Mouse (Mus musculus) regulatory T cell (primary cell): ENCODE measurements around the gene Frmd6.

Experiments
- in situ Hi-C: fragments of 300-600 bp; cut with MboI, MseI; formaldehyde crosslinking; loops from one replicate; pipeline ENCODE4 v1.15.1; 2025; ENCODE audit warnings: high pct_unique_total_duplicates

The Frmd6 gene

DNA sequence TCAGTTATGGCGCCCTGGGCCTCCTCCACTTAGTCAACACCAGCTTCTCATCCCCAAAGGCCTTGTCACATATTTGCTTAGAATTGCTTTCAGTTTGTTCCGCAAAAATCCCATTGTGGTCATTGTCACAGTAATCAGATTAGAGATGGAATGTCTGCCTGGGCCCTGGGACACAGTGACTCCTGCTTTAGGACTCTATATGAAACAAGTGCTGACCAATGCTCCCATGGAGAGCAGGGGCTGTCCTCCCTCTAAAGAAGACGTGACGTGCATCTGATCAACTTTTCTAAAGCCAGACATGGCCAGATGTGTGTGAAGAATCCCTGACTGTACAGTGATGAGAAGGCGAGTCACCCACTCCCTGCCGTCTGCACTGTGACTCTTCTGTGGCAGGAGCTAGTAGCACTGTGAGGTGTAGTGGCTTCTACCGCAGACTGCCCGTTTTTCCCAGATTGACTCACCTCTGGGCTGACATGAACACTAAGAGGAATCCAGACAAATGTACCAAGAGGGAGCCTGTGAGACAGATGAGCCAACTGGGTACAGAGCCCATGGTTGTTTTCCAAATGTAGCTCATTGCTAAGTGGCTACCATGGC lies 65.7 kb downstream of the Frmd6 start:
- in situ Hi-C loops: no loop called here

DNA sequence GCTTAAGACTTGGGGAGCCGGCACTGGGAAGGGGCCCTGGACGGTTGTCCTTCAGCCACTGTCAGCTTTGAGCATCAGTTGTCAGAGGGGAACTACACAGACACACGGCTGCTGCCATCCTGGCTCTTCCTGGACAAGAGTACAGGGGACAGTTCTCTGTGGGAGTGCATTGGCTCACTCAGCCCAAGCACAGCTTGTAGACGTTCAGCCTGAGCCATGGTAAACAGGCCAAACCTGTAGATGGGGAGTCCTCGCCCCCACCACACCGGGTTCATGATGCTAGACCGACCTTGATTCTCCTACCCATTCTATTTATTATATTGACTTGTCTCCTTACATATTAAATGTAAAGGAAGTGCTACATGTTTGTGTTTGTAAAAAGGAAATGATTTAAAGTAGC lies 70.0 kb downstream of the Frmd6 start:
- in situ Hi-C loops: no loop called here

DNA sequence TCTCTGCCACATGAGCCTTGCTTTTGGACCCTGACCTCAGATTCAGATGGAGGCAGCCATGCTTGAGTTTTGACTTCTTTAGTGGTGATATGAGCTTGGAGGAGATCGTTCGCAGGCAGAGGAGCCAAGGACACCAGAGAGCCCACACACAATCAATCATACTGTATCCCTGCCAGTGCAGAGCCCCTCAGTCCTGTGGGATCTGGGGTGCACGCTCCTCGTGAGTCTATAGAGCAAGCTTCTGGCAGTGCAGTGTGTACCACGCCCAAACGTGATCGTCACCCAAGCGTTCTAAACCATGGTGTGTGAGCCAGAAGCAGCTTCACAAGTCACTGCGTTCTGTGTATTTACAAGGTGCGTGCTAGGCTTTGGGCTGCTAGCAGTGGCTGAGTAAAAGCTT lies 70.8 kb downstream of the Frmd6 start:
- in situ Hi-C loops: no loop called here

DNA sequence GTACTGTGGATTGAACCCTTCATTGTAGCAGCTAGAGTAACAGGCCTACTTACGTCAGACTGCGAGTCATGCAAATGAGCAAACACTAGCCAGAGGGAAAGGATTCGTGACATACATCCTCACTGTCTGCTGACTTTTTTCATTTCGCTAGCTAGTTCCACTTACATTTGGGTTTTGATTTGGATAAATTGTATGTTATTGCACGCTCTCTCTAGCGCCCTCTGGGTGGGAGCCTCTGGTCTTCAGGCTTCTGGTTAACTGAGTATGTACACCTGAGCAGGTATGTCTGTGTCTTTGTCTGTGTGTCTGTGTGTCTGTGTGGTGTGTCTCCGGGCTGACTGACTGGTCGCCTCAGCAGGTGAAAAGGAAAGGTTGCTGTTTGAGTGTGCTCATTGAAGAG lies 72.1 kb downstream of the Frmd6 start:
- in situ Hi-C loops: no loop called here

DNA sequence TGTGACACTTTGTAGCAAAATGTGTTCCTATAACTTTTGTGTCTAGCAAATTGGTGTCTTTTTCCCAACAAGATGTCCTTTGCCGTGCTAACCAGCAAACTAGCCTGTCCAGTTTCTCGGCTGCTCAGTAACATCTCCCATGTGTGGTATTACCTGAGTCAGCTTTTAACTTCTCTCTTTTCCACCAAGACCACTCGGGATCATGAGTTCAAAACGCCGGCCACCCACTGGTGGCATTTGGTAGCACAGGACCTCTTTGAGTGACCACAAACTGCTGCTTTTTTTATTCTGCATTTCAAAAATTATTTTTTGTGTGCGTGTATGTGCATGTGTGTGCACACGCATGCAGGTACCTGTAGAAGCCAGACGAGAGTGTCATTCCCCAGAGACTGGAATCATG lies 73.1 kb downstream of the Frmd6 start:
- in situ Hi-C loops: no loop called here

DNA sequence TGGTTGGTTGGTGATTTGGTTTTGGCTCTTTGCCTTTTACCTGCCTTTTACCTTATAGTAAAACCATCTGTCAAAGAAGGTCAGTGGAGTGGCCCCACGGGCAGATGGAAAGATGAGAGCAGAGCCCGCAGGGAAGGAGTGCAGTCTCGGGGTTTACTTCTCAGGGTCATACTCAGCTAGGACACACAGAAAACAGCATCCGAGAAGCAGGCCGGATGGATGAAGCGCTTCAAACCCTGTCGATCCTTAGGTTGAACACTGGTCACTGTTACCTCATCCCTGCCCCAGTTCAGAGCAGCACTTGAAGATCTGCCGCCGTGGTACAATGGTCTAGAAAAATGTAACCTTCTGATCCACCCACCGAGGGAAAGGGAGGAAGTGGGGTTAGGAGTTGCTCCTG lies 79.2 kb downstream of the Frmd6 start:
- in situ Hi-C loops: loop anchor here (10.0 kb wide), 1 partner anchor 540 kb away; no protein-coding TSS in a partner anchor

DNA sequence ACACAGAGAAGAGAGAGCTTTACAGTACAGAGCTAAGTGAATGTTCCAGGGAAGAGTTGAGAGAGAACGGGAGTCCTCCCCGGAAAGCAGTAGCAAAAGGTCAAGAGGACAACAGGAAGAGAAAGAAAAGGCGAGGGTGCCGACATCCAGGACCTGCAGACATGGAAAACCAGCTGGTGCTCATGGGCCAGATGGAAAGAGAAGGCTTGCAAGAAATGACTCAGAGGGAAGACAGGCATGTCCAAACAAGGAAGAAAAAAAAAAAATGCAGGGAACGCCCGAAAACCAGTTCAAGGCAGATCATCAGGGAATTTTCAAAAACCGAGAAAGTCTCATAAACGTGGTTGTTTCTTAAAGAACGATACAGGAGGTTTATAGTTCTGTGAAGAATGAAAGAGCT lies 81.6 kb downstream of the Frmd6 start:
- in situ Hi-C loops: loop anchor here (5.0 to 10.0 kb wide), 3 partner anchors 70 to 542 kb away; no protein-coding TSS in a partner anchor

DNA sequence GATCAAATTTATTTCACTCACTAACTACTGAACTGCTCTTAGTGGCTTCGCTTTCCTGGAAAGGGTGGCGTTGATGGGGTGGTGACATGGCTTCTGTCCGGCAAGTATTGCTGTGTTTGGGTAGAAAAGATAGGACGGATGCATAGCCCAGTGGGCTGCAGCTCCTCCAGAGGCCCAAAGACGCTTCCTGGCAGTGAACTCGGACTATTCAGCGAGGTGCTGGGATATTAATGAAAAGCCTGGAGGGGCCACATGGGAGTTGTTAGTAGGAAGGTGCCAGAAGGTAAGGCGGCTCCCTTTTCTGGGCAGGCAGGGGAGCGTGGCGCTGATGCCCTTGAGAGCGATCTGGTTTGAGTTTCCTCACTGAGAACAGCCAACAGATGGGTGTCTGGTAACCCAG lies 82.3 kb downstream of the Frmd6 start:
- in situ Hi-C loops: loop anchor here (5.0 to 10.0 kb wide), 3 partner anchors 70 to 543 kb away; no protein-coding TSS in a partner anchor

DNA sequence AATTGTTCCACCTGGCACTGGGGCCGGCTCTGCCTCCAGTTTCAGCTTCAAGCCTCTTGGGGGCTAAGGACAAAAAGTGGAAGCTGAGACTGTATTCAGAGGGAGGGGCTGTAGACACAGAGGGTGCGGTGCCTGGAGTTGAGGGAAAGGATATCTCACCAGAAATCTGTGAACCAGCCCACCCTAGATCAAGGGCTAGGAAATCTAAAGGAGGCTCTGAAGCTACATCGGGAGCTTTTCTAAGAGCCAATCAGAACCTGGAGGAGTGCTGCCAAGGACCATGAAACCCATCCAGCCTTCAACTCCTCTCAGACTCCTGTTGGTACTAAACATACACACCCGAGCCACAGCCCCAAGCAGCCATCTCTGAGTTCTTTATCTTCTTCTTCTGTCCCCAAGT lies 82.8 kb downstream of the Frmd6 start:
- in situ Hi-C loops: loop anchor here (5.0 to 10.0 kb wide), 3 partner anchors 71 to 543 kb away; no protein-coding TSS in a partner anchor

DNA sequence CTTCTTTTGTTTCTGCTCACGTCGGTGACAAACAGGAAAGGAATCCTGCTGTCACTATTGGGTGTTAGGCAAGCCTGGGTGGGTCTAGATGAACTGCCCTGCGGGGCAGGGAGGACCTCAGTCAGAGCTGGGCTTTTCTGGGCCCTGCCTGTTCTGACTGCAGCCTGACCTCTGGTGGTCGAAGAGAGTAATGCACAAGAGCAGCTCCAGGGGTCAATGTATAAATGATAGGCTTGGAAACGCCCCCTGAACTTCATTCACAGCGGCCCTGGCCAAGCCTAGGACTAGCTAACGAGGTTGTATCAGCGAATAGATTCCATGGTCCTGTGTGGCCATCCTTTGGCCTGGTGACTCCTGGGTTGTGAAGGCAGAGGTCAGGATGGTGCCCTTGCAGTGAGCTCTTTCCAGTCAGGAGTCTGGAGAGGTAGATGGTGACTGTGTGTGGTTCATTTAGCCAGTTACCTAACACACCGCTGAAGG lies 85.0 kb downstream of the Frmd6 start:
- in situ Hi-C loops: no loop called here

DNA sequence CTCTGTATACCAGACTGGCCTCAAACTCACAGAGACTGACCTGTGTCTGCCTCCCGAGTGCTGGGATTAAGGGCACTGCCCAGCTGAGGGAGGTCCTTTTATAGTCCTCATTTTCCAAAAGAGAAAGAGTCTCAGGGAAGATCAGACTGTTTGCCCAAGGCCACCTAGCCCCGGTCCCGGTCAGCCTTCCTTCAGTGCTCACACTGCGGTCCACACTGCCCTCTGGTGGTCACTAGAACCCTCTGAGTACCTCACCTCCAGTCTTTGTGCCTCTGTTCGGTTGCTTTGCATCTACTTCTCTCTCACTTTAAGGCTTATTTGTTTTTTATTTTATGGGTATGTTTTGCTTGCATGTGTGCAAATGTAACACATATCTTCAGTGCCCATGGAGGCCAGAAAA lies 85.7 kb downstream of the Frmd6 start:
- in situ Hi-C loops: no loop called here

DNA sequence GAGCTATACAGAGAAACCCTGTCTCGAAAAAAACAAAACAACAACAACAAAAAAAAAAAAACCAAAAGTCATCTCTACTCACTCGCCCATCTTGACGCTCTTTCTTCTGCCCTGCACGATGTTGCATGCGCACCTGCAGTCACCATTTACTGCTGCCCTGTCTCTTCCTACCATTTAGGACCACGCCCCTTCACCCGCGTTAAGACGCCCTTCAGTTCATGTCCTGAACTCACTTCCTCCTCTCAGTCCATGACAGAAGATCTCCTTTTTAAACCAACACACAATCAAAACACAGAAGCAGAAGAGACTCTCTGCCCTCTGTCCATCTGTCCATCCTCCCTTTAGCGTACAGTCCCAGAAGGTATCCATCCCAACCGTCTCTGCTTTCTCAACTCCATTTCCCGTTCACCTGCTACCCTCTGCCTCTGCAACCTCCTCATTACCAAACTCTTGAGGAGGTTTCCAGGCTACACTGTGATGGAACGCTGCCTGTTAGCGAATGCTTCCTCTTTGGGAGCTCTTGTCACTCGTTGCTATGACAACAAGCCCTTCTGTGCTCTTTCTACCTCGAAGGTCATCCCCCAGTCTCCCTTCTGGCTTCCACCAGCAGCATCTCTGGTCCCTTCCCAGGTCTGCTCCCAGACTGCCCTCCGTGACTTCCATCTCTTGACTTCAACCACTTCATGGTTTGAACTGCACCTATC lies 86.5 kb downstream of the Frmd6 start:
- in situ Hi-C loops: no loop called here

DNA sequence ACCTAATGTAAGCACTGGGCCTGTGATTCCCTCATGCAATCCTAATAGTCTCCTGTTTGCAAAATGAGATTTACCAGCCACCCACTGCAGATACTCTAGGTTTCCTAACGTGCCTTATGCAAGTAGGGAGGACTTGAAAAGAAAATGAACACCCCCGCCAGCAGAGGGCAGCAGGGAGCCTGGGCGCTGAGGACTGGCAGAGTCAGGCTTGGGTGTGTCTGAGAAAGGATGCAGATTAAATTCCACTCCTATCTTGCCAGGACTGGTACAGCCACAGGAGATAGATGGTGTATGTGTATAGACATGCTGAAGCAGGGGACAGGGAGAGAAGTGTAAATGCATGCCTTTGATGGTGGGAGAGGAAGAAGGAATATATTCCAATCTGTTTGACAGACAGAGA lies 88.1 kb downstream of the Frmd6 start:
- in situ Hi-C loops: no loop called here

DNA sequence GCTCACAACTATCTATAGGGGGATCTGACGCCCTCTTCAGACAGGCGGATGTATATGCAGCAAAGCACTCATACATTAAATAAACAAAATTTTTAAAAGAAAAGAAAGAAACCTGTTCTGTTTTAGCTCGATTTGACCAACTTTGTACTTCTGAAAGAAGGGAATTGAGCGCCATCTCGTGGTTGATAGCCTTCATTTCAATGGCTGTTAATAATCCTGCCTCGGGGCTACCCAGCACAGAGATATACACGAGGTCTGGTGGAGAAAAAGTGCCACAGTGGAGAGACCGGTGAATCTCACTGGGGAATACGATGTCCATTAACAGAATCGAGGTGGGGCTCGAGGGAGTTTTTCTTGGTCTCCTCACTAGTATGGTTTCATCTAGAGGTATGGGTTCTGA lies 89.1 kb downstream of the Frmd6 start:
- in situ Hi-C loops: no loop called here

DNA sequence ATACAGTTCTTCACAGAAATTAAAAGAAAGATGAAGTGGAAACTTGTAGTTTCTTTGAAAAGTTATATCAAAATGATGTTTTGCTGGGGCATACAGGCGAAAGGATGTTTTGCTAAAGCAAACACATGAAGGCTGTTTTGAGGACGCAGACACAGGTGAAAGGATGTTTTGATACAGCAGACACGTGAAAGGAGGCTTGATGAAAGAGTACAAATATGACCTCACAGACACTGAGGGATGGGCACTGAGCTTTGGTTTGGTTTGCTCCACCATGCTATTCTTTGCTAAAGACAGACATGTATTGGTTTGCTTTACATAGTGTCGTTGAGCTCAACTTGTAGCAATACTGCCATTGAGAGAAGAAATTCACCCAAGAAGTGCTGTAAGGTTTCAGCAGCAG lies 104.5 kb downstream of the Frmd6 start:
- in situ Hi-C loops: no loop called here

DNA sequence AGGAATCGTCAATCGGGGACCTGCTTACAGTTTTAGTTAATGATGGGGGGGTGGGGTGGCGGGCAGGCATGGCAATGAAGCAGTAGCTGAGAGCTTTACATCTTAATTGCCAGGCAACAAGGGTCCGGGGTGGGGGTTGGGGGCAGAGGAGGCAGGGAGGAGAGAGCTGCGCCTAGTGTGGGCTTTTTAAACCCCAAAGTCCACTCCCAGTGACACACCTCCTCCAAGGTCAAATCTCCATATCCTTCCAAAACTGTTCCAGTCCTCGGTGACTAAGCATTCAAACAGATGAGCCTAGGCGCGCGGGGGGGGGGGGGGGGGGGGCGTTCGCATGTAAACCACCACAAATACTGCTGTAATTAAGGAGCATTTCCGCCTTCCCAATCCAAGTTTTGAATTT lies 111.8 kb downstream of the Frmd6 start:
- in situ Hi-C loops: no loop called here

DNA sequence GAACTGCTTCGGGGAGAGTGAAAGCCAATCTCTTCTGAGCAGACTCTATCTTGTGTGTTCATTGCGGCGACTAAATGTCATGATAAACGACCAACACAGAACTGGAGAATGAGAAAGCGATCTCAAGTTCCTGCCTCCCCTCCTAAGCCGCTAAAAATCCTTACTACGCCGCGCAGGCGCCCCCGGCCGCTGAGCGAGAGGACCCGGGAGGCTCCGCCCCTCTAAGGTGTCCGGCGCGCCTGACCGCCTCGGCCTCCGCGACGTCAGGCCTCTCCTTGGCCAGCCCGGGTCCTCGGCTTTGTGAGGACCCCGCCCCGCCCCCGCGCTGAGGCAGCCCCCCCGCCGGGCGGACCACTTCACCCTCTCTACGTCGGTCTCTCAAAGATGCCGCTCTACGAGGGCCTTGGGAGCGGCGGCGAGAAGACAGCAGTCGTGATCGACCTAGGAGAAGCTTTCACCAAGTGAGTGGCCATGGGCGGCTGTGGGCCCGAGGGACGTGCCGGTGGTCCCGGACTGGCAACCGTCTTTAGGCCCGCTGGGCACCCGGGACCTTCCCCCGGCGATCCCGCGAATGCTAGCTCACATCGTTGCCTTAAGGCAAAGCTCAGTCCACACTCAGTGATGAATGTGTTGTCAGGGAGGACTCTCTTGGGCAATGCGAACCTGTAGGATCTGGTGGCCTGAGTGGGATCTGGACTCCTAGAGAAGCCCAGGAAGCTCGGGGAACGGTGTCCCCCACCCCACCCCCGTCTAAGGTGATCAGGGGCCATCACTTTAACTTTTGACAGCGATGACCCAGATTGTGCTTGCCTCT lies 112.5 kb downstream of the Frmd6 start, which contains the start of gene Actr10:
Gene Actr10, plus strand, starts transcription at position 287 of the 814 bp plus-strand sequence.
- in situ Hi-C loops: no loop called here

DNA sequence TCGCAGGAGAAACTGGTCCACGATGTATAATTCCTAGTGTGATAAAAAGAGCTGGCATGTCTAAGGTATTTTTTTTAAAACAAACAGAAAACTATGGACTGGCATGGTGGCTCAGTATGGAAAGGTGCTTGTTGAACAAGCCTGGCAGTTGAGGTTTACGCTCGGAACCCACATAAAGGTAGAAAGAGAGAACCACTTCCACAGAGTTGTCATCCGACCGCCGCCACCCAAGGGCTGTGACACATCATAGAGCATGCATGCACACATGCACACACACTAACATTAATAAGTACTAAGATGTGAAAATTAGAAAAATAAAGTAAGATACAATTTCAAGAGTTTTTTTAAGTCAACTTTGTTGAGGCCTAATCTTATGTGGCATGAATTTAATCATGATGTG lies 115.5 kb downstream of the Frmd6 start:
- in situ Hi-C loops: no loop called here

DNA sequence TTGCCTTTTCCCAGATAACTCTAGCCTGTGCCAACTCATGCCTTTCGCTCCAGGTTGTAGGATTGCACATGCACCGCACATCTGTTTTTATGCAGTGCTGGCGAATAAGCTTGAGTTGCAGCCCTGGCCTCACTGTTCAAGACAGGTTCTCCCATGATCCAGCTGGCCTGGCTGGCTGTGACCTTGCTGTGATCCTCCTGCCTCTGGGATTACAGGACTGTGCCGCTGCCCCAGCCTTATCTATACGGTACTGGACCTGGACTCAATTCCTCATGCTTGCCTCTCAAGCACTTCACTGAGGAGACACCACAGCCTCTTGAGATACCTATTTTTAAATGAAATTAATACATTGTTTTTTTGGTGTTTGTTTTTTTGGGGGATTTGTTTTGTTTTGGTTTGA lies 118.9 kb downstream of the Frmd6 start:
- in situ Hi-C loops: no loop called here

DNA sequence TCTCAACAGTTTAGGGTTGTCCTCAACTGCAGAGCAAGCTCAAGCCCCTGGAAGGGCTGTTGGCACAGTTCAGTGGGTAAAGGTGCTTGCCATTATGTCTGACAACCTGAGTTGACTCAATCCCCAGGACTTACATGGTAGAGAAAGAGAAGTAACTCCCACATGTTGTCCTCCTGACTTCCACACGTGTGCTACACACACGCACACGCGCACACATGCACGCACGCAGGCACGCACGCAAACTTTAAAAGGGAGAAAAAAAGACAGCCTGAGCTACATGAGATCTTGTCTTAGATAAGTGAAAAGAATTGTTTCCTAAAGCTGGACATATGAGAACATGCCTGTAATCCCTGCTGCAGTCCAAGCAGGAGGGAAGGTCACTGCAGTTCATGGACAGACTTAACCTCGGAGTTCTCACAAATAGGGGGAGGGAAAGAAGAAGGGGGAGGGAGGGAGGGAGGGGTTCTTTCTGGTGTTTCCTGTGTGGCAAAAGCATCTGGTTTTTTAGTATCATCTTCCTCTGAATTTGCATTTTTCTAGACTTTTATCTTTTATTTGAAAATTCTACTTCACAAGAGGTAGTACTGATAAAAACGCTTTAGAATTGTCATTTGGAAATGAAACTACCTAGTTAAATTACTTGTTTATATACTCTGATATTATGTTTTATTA lies 121.4 kb downstream of the Frmd6 start:
- in situ Hi-C loops: no loop called here
